Mouse (Mus musculus) ES-E14 (cell line): ENCODE results near the gene Capn10.

Experiments
- CHD2 ChIP-seq: IDR thresholded peaks from 2 replicates; pipeline ENCODE4 v1.6.1; 2014; ENCODE audit warnings: mild to moderate bottlenecking, low read depth, low read length, inconsistent platforms
- HCFC1 ChIP-seq: IDR thresholded peaks from 2 replicates; pipeline ENCODE4 v1.6.1; 2012; ENCODE audit warnings: low read length, inconsistent platforms, borderline replicate concordance; ENCODE audit not compliant: insufficient read depth
- MAFK ChIP-seq: IDR thresholded peaks from 2 replicates; pipeline ENCODE4 v1.6.1; 2014; ENCODE audit warnings: mild to moderate bottlenecking, low read depth, low read length, inconsistent platforms; ENCODE audit not compliant: insufficient read depth
- ZNF384 ChIP-seq: IDR thresholded peaks from 2 replicates; pipeline ENCODE4 v1.6.1; 2012; ENCODE audit warnings: low read depth, low read length, inconsistent platforms

DNA sequence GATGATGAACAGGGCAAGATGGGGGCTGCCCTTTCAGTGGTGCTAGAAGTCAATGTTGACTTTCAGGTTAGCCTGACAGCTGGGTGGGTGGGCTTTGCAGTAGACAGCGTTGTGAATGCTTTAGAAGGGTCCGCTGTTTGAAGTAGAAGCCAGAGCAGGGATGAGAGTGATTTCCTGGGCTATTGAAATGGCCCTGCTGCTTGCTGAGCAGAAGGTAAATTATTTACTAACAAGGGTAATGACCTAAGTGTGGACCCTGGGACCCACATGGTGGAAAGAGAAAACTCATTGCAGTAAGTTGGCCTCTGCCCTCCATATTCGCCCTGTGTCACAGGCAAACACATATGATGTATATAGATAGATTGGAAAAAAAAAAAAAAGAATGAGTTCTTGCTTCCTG is 2.3 kb downstream of the Capn10 start:
- no peak for TF ChIP-seq CHD2
- TF ChIP-seq MAFK: no peak
- no peak for TF ChIP-seq HCFC1
- TF ChIP-seq ZNF384: no peak
